Mouse (Mus musculus) liver, postnatal 0 days (tissue): ENCODE measurements around the gene Cox8a.

Source experiments
- CTCF ChIP-seq: sonication (generic); IDR thresholded peaks from 2 replicates; pipeline ENCODE4 v1.5.1; 2016; ENCODE audit warnings: antibody characterized with exemption, low read depth
- EP300 ChIP-seq: IDR thresholded peaks from 2 replicates; pipeline ENCODE4 v1.6.1; 2016; ENCODE audit warnings: antibody characterized with exemption, low read depth, mild to moderate bottlenecking

DNA sequence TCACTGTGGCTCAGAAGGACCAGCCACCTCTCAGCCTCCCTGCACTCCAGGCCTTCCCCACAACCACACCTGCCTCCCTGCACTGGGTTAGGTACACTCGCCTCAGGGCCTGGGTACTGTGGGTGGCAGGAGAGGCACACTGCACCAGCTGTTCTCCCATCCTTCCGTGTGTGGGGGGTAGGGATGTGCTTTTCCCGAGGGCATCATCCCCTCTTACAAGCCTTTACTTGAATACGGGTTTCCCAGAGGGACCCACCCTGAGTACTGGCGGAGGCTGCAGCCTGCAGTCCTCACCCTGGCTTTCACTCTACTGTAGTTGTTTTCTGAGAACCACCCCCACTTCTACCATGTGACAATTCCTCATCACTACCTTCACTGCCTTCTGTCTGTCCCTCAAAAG lies 30.3 kb downstream of the Cox8a start:
- TF ChIP-seq EP300 (no peak), CTCF (no peak)
